Mouse (Mus musculus) stomach, embryonic 14.5 days (tissue): ENCODE results near the gene Ifitm3. TPM values are rescaled to one million over a fixed set of nuclear protein-coding genes. Genes with fewer than 3 reads are reported as not detected.

Experiments
- ATAC-seq: fragments of 200-750 bp; cut with Nextera tagmentation; 2 replicates; pipeline ENCODE4 v1.8.0; 2017; ENCODE audit warnings: low read depth, moderate TSS enrichment; ENCODE audit not compliant: insufficient number of reproducible peaks, insufficient read depth, low FRiP score
- H3K27ac ChIP-seq: fragments of 300-500 bp; sonication (generic); 2 replicates; pipeline ENCODE4 v1.5.1; 2014; ENCODE audit warnings: mild to moderate bottlenecking, low read length, moderate library complexity, mixed read lengths
- H3K27me3 ChIP-seq: fragments of 300-500 bp; sonication (generic); 2 replicates; pipeline ENCODE4 v1.6.1; 2014; ENCODE audit warnings: low read length, control low read depth, mixed read lengths; ENCODE audit not compliant: control insufficient read depth, insufficient read depth
- H3K36me3 ChIP-seq: fragments of 300-500 bp; sonication (generic); 2 replicates; pipeline ENCODE4 v1.6.1; 2014; ENCODE audit warnings: mild to moderate bottlenecking, control low read depth, low read length, moderate library complexity, mixed read lengths; ENCODE audit not compliant: control insufficient read depth, insufficient read depth
- H3K4me1 ChIP-seq: fragments of 300-500 bp; sonication (generic); 2 replicates; pipeline ENCODE4 v1.6.1; 2014; ENCODE audit warnings: low read length, control low read depth, mixed read lengths; ENCODE audit not compliant: control insufficient read depth, insufficient read depth
- H3K4me2 ChIP-seq: fragments of 300-500 bp; sonication (generic); replicated peaks from 2 replicates; pipeline ENCODE4 v1.6.1; 2014; ENCODE audit warnings: low read depth, low read length, control low read depth
- H3K4me3 ChIP-seq: fragments of 300-500 bp; sonication (generic); 2 replicates; pipeline ENCODE4 v1.5.1; 2014; ENCODE audit warnings: low read depth, low read length, control low read depth
- H3K9ac ChIP-seq: fragments of 300-500 bp; sonication (generic); replicated peaks from 2 replicates; pipeline ENCODE4 v1.6.1; 2014; ENCODE audit warnings: low read depth, mild to moderate bottlenecking, control low read depth, low read length, moderate library complexity, mixed read lengths
- H3K9me3 ChIP-seq: fragments of 300-500 bp; sonication (generic); 2 replicates; pipeline ENCODE4 v1.6.1; 2016; ENCODE audit warnings: low read depth, low read length, control low read depth; ENCODE audit not compliant: control insufficient read depth
- WGBS: fragments of 180-500 bp; shearing (Covaris S2); extraction: QIAGEN DNeasy Blood & Tissue Kit; methylation state at CpG from one replicate; pipeline ENCODE4 v1.1.7; 2014; 5-methylcytosine and 5-hydroxymethylcytosine counted together
- polyA plus RNA-seq: library from polyadenylated mRNA; unstranded; fragments of >200 nt; fragmentation: Nextera tagmentation; extraction: Ambion mirVana; gene quantifications from 2 replicates; pipeline ENCODE4 v1.2.1, GENCODE M21; 2014

The Ifitm3 gene
- polyA plus RNA-seq, 1 experiment from 2014 or later, result 377 TPM

- Histone ChIP-seq H3K4me1 (peaks cover 16% of the 10 kb centered on the region), H3K27me3 (no peaks in the 10 kb centered on the region), H3K4me2 (no peak overlapping the region), H3K9me3 (no peaks in the 10 kb centered on the region), H3K27ac (no peak overlapping the region), H3K9ac (no peak overlapping the region), H3K36me3 (no peaks in the 10 kb centered on the region), H3K4me3 (no peak overlapping the region)
- WGBS, result 60% methylated on average over 17 of the region's 17 CpGs
- ATAC-seq, result no peak
These were observed 40.6 kb upstream of the Ifitm3 start for GRCm38 (mm10) chr7:141051060-141051685.

GRCm38 (mm10) chr7:141049326-141049725 lies 38.8 kb upstream of the Ifitm3 start:
- 71% methylated on average over 2 of the region's 2 CpGs for WGBS
- Histone ChIP-seq H3K27ac (no peak overlapping the region), H3K4me1 (peaks cover 16% of the 10 kb centered on the region), H3K9me3 (no peaks in the 10 kb centered on the region), H3K4me3 (no peak overlapping the region), H3K27me3 (no peaks in the 10 kb centered on the region), H3K4me2 (no peak overlapping the region), H3K36me3 (no peaks in the 10 kb centered on the region), H3K9ac (no peak overlapping the region)
- no peak for ATAC-seq

GRCm38 (mm10) chr7:141048226-141049218 lies 38.0 kb upstream of the Ifitm3 start:
- H3K27ac ChIP-seq, result peak overlapping the region; percentile 92
- no peaks in the 10 kb centered on the region for H3K9me3 ChIP-seq
- 8% methylated on average over 21 of the region's 21 CpGs for WGBS
- H3K36me3 ChIP-seq, result no peaks in the 10 kb centered on the region
- peak overlapping the region; percentile 82 for H3K4me2 ChIP-seq
- H3K4me1 ChIP-seq, result peaks cover 18% of the 10 kb centered on the region
- peak overlapping the region; percentile 26 for H3K4me3 ChIP-seq
- no peak overlapping the region; the same call in 1 of the 2 replicates for H3K9ac ChIP-seq
- ATAC-seq, result peak; percentile 83
- no peaks in the 10 kb centered on the region for H3K27me3 ChIP-seq

- H3K4me3 ChIP-seq, result peak overlapping the region; percentile 26
- H3K9ac ChIP-seq, result no peak overlapping the region; the same call in 1 of the 2 replicates
- WGBS, result 9% methylated on average over 15 of the region's 19 CpGs
- no peaks in the 10 kb centered on the region for H3K36me3 ChIP-seq
- H3K27ac ChIP-seq, result peak overlapping the region; percentile 92
- no peaks in the 10 kb centered on the region for H3K27me3 ChIP-seq
- peak; percentile 88 for ATAC-seq
- no peaks in the 10 kb centered on the region for H3K9me3 ChIP-seq
- peak overlapping the region; percentile 82 for H3K4me2 ChIP-seq
- peaks cover 25% of the 10 kb centered on the region for H3K4me1 ChIP-seq
These were observed 37.1 kb upstream of the Ifitm3 start for GRCm38 (mm10) chr7:141047581-141048225.

GRCm38 (mm10) chr7:141046931-141047580 lies 36.5 kb upstream of the Ifitm3 start:
- Histone ChIP-seq H3K4me1 (peaks cover 29% of the 10 kb centered on the region), H3K27ac (peak overlapping the region; percentile 68; the same call in 1 of the 2 replicates), H3K9me3 (no peaks in the 10 kb centered on the region), H3K27me3 (no peaks in the 10 kb centered on the region), H3K9ac (no peak overlapping the region), H3K36me3 (no peaks in the 10 kb centered on the region), H3K4me3 (no peak overlapping the region), H3K4me2 (no peak overlapping the region; the same call in 1 of the 2 replicates)
- WGBS, result 61% methylated on average over 6 of the region's 6 CpGs
- ATAC-seq, result no peak

DNA sequence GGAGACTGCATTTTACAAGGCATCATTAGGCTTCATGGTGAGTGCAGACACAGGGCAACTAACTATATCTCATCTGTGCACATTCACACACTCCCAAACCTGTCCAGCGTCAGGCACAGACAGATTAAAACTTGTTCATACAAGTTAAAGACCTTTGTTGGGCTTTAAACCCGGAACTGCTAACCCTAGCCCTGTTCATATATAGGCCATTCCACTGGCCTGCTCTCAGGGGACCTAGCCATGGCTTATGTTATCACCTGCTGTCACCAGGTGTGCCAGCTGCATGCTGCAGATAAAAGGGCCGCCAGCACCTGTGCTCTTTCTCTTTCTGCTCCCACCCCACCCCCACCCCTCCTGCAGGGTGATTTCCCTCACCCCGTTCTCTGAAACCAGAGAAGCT lies 32.0 kb upstream of the Ifitm3 start:
- Histone ChIP-seq H3K4me1 (peaks cover 31% of the 10 kb centered on the region), H3K9me3 (no peaks in the 10 kb centered on the region), H3K27me3 (no peaks in the 10 kb centered on the region), H3K27ac (peak overlapping the region; percentile 87), H3K9ac (no peak overlapping the region), H3K36me3 (no peaks in the 10 kb centered on the region), H3K4me2 (no peak overlapping the region), H3K4me3 (no peak overlapping the region)
- peak; percentile 44 for ATAC-seq
- WGBS, result 35% methylated on average over 4 of the region's 4 CpGs

GRCm38 (mm10) chr7:141041661-141042060 lies 31.1 kb upstream of the Ifitm3 start:
- Histone ChIP-seq H3K27ac (peak overlapping the region; percentile 90), H3K9ac (no peak overlapping the region), H3K4me3 (no peak overlapping the region), H3K9me3 (no peaks in the 10 kb centered on the region), H3K27me3 (no peaks in the 10 kb centered on the region), H3K36me3 (no peaks in the 10 kb centered on the region), H3K4me2 (no peak overlapping the region), H3K4me1 (peaks cover 22% of the 10 kb centered on the region)
- ATAC-seq, result peak; percentile 78
- WGBS, result 5% methylated on average over 5 of the region's 5 CpGs
